Mouse (Mus musculus) gastrocnemius, adult 18-20 months (tissue): ENCODE data around the gene Cd33. TPM values are rescaled to one million over a fixed set of nuclear protein-coding genes. Genes with fewer than 3 reads are reported as not detected.

Experiments used
- DNase-seq: peaks from one replicate; pipeline ENCODE4 v3.0.0; 2021; ENCODE audit warnings: low spot score
- total RNA-seq, 2 experiments: library from RNA; stranded (reverse); gene quantifications; 2 replicates each; pipeline ENCODE4 v1.2.3; 2021

Gene Cd33
- total RNA-seq, 2 experiments from 2014 or later, result 1.00 to 1.2 TPM

- no peak for DNase-seq
Measured at GRCm38 (mm10) chr7:43518341-43518740, 25.9 kb downstream of the Cd33 start.

DNA sequence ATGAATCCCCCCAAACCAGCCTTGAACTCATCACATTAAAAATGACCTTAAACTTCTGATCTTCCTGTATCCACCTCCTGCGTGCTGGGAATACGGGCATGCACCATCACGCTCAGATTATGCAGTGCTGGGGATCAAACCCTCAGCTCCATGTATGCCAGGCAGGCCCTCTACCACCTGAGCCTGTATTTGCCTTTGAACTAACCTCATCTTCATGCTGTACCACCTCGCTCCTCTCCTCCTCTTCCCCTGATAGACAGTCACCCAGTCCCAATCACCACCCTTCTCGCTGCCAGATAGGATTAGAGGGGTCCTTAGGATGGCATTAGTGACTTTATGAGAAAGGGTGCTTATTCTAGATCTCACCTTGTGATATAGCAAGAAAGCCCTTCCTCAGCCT lies 29.2 kb downstream of the Cd33 start:
- DNase-seq, result no peak

- DNase-seq, result no peak
Measured at GRCm38 (mm10) chr7:43512519-43512918, 31.7 kb downstream of the Cd33 start.

DNA sequence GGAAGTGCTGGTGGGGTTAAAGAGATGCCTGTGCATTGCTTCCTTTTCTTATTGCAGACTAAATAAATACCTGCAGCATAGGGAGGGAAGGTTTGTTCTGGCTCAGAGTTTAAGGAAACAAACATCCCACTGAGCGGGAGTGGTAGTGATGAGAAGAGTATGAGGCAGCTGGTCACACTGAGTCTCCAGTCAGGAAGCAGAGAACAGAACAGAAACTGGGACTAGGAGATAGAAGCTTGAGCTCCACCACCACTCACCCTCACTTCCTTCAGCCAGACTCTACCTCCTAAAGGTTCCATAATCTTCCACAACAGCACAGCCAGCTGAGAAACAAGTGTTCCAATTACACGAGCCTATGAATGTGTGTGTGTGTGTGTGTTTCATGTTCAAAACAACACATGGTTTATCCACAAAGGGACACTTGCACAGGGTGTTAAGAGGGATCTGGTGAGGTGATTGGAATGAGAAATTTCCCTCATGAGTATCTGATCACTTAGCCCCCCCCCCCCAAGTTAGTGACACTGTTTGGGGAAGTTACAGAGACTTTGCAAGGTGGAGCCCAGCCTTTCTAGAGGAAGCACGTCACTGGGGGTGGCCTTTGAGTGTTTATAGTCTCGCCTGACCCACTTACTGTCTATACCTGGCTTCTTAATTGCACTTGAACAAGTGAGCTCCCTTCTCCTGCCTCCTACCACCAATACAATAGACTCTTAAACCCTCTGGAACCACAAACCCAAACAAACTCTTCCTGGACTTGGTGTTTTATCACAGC lies 32.3 kb downstream of the Cd33 start:
- DNase-seq, result no peak

DNA sequence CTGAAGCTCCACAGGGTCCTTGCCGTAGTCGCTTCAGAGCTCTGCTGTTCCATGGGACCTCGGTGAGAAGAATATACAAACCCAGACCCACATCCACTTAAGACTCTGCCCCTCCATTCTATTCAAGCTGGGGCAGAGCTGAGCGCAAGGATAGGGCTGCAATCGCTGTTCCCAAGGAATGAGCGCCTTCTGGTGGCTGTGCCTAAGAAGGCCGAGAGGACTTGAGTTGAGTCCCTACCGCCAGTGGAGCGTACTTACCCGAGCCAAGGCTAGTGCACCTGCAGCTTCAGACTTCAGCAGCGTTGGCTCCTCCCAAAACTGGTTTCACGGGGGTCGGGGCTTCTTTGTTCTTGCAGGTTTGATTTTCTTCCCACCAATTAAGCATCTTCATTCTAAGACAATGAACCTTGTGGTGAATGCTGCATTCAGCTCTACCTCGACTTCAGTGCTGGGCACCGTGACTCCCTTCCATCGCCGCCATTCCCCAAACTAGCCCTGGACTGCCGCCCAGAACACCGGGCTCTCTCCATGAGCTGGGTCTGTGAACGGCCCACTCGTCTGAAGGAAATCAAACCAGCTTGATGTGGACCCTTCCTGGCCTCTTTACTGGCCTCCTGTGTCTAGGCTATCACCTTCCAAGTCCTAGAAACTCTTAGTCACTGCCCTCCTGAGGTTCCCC lies 48.7 kb downstream of the Cd33 start:
- DNase-seq, result no peak

- DNase-seq, result no peak
Measured at GRCm38 (mm10) chr7:43490861-43491260, 53.4 kb downstream of the Cd33 start.

GRCm38 (mm10) chr7:43490182-43490584 lies 54.0 kb downstream of the Cd33 start:
- DNase-seq, result no peak

DNA sequence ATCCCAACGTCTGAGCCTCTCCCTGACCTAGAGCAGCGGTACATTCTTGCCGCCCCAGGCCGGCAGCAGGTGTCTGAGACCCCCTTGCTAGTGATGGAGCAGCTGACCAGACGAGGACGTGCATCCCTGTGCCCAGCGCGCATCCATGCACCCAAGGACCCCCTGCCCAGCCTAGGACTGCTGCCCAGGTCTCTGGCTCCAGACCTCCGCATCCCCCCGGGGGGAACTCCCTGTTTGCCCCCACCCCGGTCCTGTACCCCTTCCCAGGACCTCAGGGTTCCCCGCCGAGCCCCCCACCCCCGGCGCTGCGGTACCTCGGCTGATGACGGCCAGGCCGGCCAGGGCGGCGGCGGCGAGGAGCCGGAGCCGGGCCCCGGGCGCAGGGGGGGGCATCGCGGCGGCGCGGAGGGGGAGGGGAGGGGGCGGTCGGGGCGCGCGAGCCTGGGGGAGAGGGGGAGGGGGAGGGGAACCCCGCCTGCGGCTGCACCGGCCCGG lies 54.5 kb downstream of the Cd33 start, which contains the start of gene Iglon5:
Iglon5 (minus strand) TSS at position 445 of the 495 bp plus-strand sequence.
- DNase-seq, result no peak

- no peak for DNase-seq
Measured at GRCm38 (mm10) chr7:43488646-43489045, 55.6 kb downstream of the Cd33 start.

DNA sequence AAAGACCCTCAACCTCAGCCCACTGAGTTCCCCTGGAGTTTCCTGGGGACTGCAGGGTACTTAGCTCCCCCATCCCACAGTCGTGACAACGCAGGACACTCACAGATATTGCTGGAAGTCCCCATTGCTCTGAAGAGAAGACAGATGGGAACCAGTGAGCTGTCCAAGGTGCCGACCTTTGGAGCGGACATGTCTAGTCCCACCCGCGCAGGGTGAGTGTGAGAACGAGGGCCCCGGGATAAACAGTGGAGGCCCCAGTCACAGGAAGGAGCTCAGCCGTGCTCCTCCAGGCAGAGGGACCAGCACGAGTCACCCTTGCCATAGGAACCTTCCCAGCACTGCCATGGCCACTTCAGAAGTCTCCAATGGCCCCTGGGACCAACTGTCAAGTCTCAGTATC lies 61.0 kb downstream of the Cd33 start:
- DNase-seq, result no peak

DNA sequence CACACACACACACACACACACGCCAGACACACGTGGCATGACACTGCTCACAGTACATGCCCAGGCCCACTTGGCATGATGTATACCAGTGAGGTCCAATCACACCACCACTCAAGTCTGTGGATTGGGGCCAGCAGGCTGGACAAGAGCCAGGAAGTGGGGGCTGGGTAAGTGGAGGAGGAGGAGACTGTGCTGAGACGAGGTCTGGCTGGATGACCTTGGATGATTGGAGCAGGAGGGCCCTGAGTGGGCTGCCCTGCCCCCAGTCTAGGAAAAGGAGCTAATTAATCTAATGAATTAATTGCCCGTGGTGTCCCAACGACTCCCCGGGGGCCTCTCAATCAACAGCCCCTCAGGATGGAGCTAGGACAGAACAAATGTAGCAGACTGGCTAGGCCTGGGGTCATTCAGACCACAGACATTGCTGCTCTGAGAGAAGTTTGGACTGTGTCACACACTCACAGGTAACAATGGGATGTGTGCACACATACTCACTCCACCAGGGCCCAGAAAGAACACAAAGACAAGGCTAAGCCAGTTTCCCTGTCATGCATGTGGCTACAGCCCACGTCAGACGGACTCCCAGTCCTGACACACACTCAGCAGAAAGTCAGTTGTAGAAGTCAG lies 62.0 kb downstream of the Cd33 start:
- DNase-seq, result no peak

DNA sequence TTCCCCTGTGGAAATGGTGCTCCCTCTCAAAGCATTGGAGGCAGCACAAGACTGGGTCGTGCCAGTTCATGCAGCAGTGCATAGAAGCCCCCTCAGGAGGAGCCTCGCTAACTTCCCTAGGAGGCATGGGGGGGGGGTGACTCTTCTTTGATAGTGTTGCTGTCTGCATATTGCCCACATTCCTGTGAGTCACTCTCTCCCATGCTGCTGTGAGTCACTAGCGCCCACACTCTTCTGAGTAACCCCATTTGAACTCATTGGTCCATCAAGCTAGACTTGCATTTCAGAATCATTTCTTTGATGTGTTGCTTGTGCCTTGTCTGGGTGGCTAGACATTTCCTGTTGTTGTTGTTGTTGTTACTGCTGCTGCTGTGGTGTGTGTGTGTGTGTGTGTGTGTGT lies 63.0 kb downstream of the Cd33 start:
- DNase-seq, result no peak

- DNase-seq, result no peak
Measured at GRCm38 (mm10) chr7:43476376-43476775, 67.9 kb downstream of the Cd33 start.

GRCm38 (mm10) chr7:43475706-43476105 lies 68.5 kb downstream of the Cd33 start:
- no peak for DNase-seq

Other genes starting within 250 kb of the Cd33 start
- 1 to 10 TPM; 6.9 to 7.6 TPM for gene Zfp715, start 231.1 kb downstream of the Cd33 start, total RNA-seq
- not detected for gene Siglecf, start 193.1 kb downstream of the Cd33 start, total RNA-seq
- not detected for gene Siglecg, start 136.2 kb downstream of the Cd33 start, total RNA-seq
- not detected for gene Lim2, start 116.8 kb downstream of the Cd33 start, total RNA-seq
- gene Nkg7, start 107.4 kb downstream of the Cd33 start, total RNA-seq, result not detected
- gene Cldnd2, start 103.6 kb downstream of the Cd33 start, total RNA-seq, result not detected
- 100 to 1,000 TPM; 282 to 331 TPM for gene Etfb, start 100.3 kb downstream of the Cd33 start, total RNA-seq
- gene Gm45233, start 100.3 kb downstream of the Cd33 start, total RNA-seq, result under 1 TPM; 0.28 to 0.84 TPM
- gene Vsig10l, start 81.3 kb downstream of the Cd33 start, total RNA-seq, result under 1 TPM; 0.85 to 0.87 TPM
- gene Iglon5, start 54.4 kb downstream of the Cd33 start, total RNA-seq, result under 1 TPM; 0.19 to 0.39 TPM
- not detected for gene 4931406B18Rik, start 38.5 kb downstream of the Cd33 start, total RNA-seq
- gene Zfp658, start 17.8 kb upstream of the Cd33 start, total RNA-seq, result under 1 TPM; 0.55 to 0.59 TPM
- 1 to 10 TPM; 3.4 to 3.9 TPM for gene Zfp719, start 35.2 kb upstream of the Cd33 start, total RNA-seq
- not detected for gene Zfp819, start 62.7 kb upstream of the Cd33 start, total RNA-seq
- not detected for gene Ceacam18, start 90.3 kb upstream of the Cd33 start, total RNA-seq
- under 1 TPM; 0.16 to 0.40 TPM for gene Siglece, start 115.7 kb upstream of the Cd33 start, total RNA-seq
- gene Ctu1, start 127.6 kb upstream of the Cd33 start, total RNA-seq, result 1 to 10 TPM; 1.7 to 2.0 TPM
- gene Klk14, start 146.0 kb upstream of the Cd33 start, total RNA-seq, result not detected
- under 1 TPM in 1 of 2 experiments, not detected in 1; 0.33 TPM for gene Klk13, start 168.1 kb upstream of the Cd33 start, total RNA-seq
- not detected for gene Klk12, start 224.5 kb upstream of the Cd33 start, total RNA-seq
- under 1 TPM in 1 of 2 experiments, not detected in 1; 0.53 TPM for gene Klk11, start 230.2 kb upstream of the Cd33 start, total RNA-seq
- gene Klk10, start 236.6 kb upstream of the Cd33 start, total RNA-seq, result under 1 TPM; 0.39 to 0.47 TPM
- gene Klk9, start 247.5 kb upstream of the Cd33 start, total RNA-seq, result not detected